Mouse (Mus musculus) liver, postnatal 0 days (tissue): ENCODE results near the gene Gm12258.

Source experiments
- CTCF ChIP-seq: sonication (generic); IDR thresholded peaks from 2 replicates; pipeline ENCODE4 v1.5.1; 2016; ENCODE audit warnings: antibody characterized with exemption, low read depth
- EP300 ChIP-seq: IDR thresholded peaks from 2 replicates; pipeline ENCODE4 v1.6.1; 2016; ENCODE audit warnings: antibody characterized with exemption, low read depth, mild to moderate bottlenecking

DNA sequence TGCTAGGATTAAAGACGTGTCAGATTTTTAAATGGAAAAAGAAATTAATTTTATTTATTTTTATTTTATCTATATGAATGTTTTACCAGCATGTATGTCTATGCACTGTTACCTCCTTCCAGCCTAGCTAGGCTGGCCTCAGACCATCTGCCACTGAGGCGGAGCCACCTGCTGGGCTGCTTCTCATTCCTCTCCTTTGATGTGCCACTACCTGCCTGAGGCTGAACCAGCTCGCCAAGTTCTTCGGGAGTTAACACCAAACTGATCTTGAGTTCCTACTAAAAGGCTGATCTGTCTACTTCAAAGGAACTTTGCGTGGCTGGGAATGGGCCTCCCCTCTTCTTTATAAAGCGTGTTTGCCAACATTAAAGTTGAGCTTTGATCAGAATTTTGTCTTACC, 47.5 kb downstream of the Gm12258 start:
- TF ChIP-seq CTCF (no peak), EP300 (no peak)
